Mouse (Mus musculus): ENCODE data around the gene Samd4b.

The Samd4b gene

GRCm38 (mm10) chr7:28505585-28505984 is 92.4 kb downstream of the Samd4b start:
- no peak for DNase-seq (ENCODE audit: low spot score in 2 of 2)

DNA sequence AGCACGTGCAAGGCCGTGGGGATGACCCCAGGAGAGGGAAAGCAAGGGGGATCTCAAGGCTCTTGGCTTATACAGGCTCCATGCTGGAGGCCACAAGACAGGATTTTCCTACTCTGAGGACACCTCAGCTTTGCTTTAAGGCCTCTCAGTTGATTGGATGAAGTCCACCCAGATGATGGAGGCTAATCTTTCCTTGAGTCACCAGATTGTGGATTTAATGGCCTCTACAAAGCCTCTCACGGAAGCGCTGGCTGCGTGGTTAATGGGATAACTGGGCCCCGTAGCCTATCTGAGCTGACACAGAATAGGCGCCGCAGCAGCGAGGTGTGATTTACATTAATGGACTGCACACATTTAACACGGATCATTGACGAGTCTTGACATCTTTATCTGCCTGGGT is 102.5 kb downstream of the Samd4b start:
- DNase-seq (ENCODE audit: low spot score in 2 of 2): no peak

DNA sequence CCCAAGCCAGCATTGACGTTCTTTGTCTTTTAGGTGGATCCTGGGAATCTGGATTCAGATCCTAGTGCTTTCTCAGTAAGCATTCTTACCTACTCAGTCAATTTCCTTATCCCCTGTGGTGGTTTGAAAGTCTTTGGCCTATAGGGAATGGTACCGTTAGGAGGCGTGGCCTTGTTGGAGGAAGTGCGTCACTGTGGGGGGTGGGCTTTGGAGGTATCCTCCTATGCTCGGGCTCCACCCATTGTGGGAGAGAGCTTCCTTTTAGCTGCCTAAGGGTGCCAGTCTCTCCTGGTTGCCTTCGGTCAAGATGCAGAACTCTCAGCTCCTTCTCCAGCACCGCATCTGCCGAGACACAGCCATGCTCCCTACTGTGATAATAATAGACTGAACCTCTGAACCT is 105.6 kb downstream of the Samd4b start:
- no peak for DNase-seq (ENCODE audit: low spot score in 2 of 2)

GRCm38 (mm10) chr7:28490903-28491302 is 107.0 kb downstream of the Samd4b start:
- no peak for DNase-seq (ENCODE audit: low spot score in 2 of 2)

DNA sequence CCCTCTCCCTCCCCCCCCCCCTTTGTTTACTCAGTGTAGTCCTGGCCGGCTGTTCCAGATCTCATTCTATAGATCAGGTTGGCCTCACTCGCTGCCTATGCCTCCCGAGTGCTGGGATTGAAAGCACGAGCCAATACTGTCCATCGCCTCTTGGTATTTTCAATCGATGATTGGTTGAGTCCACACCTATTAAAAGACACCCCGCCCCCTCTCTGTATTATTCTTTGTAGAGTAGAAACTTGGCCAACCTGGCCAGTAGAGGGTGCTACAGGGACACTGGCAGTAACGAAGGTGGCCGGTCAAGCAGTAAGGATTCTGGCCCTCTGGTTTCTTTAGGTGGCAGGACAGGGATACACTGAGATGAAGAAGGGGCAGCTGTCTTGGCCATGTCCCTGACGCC is 107.5 kb downstream of the Samd4b start:
- peak in 1 of 2 experiments; percentile 18 for DNase-seq (ENCODE audit: low spot score in 2 of 2)

- peak in 1 of 2 experiments; percentile 27 for DNase-seq (ENCODE audit: low spot score in 2 of 2)
Measured at GRCm38 (mm10) chr7:28488030-28488491, 109.9 kb downstream of the Samd4b start.

DNA sequence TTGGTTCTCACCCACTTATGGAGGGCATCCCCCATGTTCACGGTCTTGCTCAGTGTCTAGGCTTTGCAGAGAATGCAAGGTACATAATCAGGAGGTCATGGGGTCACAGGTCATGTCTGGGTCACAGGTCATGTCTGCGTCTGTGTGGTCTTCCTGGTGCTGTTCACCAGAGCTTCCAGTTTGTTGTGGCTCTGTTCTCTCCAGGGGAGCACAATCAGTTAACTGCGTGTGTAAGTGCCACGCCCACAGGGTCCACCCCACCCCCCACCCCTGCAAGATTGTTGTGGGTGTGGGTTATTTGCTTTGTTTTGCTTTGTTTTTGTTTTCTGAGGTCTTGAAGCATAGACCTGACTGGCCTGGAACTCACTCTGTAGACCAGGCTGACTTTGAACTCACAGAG is 113.8 kb downstream of the Samd4b start:
- no peak for DNase-seq (ENCODE audit: low spot score in 2 of 2)

- peak in 1 of 2 experiments; percentile 28 for DNase-seq (ENCODE audit: low spot score in 2 of 2)
Measured at GRCm38 (mm10) chr7:28482854-28483253, 115.1 kb downstream of the Samd4b start.

DNA sequence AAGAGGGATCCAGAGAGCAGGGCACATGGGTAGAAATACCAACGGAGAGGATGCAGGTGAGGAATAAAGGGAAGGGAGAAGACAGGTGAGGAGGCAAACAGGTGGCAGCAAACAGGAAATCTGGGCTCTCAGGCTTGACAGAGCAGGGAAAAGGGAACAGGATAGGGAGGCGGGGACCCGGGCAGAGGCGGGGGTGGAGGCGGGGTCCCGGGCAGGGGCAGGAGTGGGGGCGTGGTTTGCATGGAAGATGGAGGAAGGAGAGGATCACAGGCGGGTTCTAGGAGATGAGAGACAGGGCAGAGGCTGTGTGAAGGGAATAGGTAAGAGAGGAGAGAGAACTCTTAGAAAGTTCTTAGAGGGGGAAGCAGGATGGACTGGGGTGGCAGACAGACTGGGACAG is 119.1 kb downstream of the Samd4b start:
- no peak for DNase-seq (ENCODE audit: low spot score in 2 of 2)

DNA sequence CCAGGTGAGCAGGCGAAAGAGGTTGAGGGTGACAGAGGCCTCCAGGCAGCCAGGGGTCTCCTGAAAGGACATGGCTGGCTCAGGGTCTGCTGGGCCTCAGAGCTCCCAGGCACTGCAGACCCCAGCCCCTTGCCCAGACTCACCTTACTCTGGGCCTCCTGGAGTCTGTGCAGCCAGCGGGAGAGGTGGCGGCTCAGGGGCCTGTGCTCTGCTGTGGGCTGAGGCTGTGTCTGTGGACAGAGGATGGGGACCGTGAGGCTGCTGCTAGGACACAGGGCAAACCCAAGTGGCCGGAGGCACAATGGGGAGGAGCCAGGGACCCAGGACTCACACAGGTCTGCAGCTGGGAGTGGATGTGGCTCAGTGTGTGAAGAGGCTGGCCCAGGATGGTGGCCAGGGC is 120.6 kb downstream of the Samd4b start:
- no peak for DNase-seq (ENCODE audit: low spot score in 2 of 2)

DNA sequence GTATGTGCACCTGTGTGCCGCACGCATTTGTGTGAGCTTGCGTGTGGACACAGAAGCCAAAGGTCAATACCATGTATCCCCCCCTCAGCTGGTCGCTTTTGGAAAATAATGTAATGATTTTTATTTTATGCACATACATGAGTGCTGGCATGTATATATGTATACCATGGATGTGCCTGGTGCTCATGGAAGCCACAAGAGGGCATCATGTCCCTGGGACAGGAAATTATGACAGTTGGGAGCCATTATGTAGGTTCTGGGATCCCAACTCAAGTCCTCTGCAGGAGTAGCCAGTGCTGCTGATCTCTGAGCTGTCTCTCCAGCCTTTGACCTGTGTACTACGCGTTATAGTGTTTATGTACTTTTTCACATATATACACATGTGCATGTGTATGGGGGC is 121.8 kb downstream of the Samd4b start:
- no peak for DNase-seq (ENCODE audit: low spot score in 2 of 2)

DNA sequence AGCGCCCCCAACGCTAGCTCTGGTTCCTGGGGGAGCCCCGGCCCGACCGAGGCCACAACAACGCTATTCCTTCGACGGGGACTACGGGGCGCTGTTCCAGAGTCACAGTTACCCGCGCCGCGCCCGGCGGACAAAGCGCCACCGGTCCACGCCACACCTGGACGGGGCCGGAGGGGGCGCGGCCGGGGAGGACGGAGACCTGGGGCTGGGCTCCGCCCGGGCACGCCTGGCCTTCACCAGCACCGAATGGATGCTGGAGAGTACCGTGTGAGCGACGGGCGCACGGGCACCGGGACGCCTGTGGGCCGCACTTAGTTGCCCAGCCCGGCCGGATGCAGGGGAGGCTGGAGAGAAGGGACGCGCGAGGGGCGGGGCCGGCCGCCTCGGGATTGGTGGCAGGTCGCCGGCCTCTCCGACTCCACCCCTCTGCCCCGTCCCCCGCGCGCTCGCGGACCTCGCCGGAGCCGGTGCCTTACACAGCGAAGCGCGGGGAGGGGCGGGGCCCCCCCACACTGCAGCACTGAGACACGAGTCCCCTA is 130.7 kb downstream of the Samd4b start:
- no peak for DNase-seq (ENCODE audit: low spot score in 2 of 2)

DNA sequence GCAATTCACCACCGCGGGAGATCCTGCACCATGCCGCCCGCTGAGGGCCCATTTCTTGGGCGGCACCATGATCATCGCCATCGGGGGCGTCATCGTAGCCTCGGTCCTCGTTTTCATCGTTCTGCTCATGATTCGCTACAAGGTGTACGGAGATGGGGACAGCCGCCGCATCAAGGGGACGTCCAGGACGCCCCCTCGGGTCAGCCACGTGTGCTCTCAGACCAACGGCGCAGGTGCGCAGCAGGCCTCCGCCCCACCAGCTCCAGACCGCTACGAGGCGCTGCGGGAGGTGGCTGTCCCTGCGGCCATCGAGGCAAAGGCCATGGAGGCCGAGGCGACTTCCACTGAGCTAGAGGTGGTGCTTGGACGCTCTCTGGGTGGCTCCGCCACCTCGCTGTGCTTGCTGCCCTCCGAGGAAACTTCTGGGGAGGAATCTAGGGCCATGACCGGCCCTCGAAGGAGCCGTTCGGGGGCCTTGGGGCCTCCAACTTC is 131.2 kb downstream of the Samd4b start:
- no peak for DNase-seq (ENCODE audit: low spot score in 2 of 2)

DNA sequence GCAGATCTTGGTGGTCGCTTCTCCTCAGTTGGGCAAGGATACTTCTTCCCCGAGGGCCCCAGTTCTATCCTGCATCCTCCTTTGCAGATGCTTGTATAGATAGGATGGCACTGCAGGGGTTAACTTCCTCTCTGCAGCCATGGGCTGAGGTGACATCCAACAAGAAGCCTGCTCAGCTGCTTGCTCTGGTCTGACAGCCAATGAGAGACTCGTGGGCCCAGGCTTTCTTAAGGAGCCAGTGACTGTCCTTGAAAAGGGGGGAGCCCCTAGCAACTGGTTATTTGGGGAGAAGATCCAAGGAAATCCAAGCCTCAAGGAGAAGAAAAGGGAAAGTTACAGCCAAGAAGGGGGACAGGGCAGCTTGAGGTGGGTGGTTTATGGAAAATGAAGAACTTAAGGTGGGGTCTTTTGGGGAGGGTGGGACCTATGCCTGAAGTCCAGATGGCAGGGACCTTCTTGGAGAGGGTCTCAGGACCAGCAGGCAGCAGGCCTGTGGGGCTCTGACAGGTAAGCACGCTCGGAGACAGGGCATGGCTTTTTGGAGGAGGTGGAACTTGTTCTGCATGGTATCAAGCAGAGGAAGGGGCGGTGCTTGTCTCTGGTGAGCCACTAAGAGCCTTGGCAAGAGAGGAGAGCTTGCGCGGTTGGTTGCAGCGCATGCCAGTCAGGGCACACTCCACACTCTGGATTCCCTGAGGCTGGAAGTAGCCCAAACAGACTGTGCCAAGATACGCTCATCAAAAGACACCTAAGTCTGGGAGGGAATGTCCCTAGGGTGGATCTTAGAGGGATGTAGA is 133.3 kb downstream of the Samd4b start:
- DNase-seq (ENCODE audit: low spot score in 2 of 2): peak; percentile 73 to 74

GRCm38 (mm10) chr7:28462769-28463168 is 135.2 kb downstream of the Samd4b start:
- DNase-seq (ENCODE audit: low spot score in 2 of 2): no peak

- DNase-seq (ENCODE audit: low spot score in 2 of 2): no peak
Measured at GRCm38 (mm10) chr7:28460361-28460760, 137.6 kb downstream of the Samd4b start.

- DNase-seq (ENCODE audit: low spot score in 2 of 2): no peak
Measured at GRCm38 (mm10) chr7:28452361-28453005, 145.5 kb downstream of the Samd4b start.

DNA sequence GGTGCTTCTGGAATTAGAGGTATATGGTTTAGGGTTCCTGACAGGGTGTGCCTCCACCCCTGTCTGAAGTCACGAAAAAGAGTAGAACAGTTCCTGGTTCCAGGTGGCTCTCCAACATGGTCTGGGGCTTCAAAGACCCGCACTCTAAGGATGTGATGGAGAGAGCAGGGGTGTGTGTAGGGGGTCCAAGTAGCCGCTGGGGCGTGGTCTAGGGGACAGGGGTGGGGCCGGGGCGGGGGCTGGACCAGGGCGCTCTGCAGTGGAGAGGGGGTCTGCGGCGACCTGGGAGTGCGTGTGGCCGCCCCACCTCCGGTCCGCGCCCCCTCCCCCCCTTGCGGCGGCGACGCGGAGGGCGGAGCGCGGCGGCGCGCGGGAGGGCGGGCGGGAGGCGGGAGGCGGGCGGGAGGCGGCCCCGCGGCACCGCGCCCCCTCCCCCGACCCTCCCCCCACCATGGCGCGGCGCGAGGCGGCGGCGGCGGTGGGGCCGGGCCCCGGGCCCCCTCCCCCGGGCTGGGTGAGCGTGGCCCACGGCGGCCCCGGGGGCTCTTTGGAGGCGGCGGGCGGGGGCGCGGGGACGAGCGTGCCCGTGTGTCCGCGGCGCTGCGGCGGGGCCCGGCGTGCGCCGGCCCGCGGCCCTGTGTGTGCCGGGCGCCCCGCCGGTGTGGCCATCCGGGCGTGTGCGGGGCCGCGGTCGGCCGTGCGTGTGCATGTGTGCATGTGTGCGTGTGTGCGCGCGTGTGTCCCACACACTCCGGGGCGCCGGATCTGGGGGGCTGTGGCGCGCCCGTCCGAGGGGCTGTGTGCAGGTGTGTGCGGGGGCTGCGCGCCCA is 146.2 kb downstream of the Samd4b start, which contains the start of gene Lrfn1:
Lrfn1 (plus strand) TSS at position 450 of the 830 bp plus-strand sequence.
- DNase-seq (ENCODE audit: low spot score in 2 of 2): no peak

- DNase-seq (ENCODE audit: low spot score in 2 of 2): no peak
Measured at GRCm38 (mm10) chr7:28447865-28448820, 149.8 kb downstream of the Samd4b start.

DNA sequence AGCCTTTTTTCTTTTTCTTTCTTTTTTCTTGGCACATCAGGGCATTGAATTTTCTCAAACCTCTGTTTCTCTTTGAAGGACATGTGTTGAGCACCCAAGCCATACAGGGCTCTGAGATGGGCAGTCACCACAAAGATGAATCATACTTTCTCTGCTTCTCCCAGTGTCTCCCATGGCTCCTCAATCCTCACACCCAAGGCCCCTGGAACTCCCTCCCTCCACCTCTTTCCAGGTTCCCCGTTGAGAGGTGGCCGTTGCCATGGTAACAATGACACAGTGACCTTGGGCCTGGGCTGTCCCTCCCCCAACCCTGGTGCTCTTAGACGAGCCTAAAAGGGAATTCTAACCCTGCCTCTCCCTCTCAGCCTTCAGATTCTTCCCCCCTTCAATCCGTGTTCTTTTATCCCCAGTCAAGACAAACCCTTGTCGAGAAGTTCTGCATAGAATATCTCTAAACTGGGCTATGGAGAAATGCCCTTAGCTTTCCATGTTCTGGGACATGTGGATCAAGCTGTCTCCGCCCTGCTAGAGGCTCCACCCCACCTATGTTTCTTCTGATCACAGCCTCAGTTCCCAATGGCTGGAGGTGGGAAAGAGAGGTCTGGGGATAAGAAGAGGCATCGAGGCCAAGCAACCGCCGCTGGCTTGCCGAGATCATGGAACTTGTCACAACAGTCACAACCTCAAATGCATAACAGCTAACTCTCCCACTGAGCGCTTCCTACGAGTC is 150.7 kb downstream of the Samd4b start:
- DNase-seq (ENCODE audit: low spot score in 2 of 2): no peak

All from frontal cortex, postnatal 25 days (tissue).